Mouse (Mus musculus) heart, embryonic 16.5 days (tissue): ENCODE data around the gene Strn. TPM values are rescaled to one million over a fixed set of nuclear protein-coding genes. Genes with fewer than 3 reads are reported as not detected.

Experiments
- ATAC-seq: fragments of 200-750 bp; cut with Nextera tagmentation; replicated peaks from 2 replicates; pipeline ENCODE4 v1.8.0; 2017; ENCODE audit warnings: moderate number of reproducible peaks; ENCODE audit not compliant: insufficient read depth, low FRiP score; ENCODE audit errors: extremely low read depth
- H3K27ac ChIP-seq: fragments of 300-500 bp; sonication (generic); 2 replicates; pipeline ENCODE4 v1.5.1; 2014; ENCODE audit warnings: mild to moderate bottlenecking, low read length, control low read depth, moderate library complexity
- H3K27me3 ChIP-seq: fragments of 300-500 bp; sonication (generic); 2 replicates; pipeline ENCODE4 v1.6.1; 2014; ENCODE audit warnings: low read length, mixed read lengths; ENCODE audit not compliant: control insufficient read depth, insufficient read depth
- H3K36me3 ChIP-seq: fragments of 300-500 bp; sonication (generic); 2 replicates; pipeline ENCODE4 v1.6.1; 2014; ENCODE audit not compliant: control insufficient read depth, insufficient read depth
- H3K4me1 ChIP-seq: fragments of 300-500 bp; sonication (generic); 2 replicates; pipeline ENCODE4 v1.6.1; 2014; ENCODE audit warnings: low read length, mixed read lengths; ENCODE audit not compliant: control insufficient read depth, insufficient read depth
- H3K4me2 ChIP-seq: fragments of 300-500 bp; sonication (generic); 2 replicates; pipeline ENCODE4 v1.6.1; 2014; ENCODE audit warnings: low read depth, mild to moderate bottlenecking, control low read depth, low read length
- H3K4me3 ChIP-seq: fragments of 300-500 bp; sonication (generic); 2 replicates; pipeline ENCODE4 v1.5.1; 2014; ENCODE audit warnings: mild to moderate bottlenecking, control low read depth, low read length
- H3K9ac ChIP-seq: fragments of 300-500 bp; sonication (generic); 2 replicates; pipeline ENCODE4 v1.6.1; 2014; ENCODE audit warnings: low read length, control low read depth
- H3K9me3 ChIP-seq: fragments of 300-500 bp; sonication (generic); replicated peaks from 2 replicates; pipeline ENCODE4 v1.6.1; 2016; ENCODE audit warnings: low read length; ENCODE audit not compliant: control insufficient read depth
- WGBS: fragments of 180-500 bp; shearing (Covaris S2); extraction: QIAGEN DNeasy Blood & Tissue Kit; methylation state at CpG from one replicate; pipeline ENCODE4 v1.1.7; 2014; 5-methylcytosine and 5-hydroxymethylcytosine counted together
- polyA plus RNA-seq: library from polyadenylated mRNA; unstranded; fragments of >200 nt; fragmentation: Nextera tagmentation; extraction: Ambion mirVana; gene quantifications from 2 replicates; pipeline ENCODE4 v1.2.1, GENCODE M21; 2015

Strn gene
- 12.4 and 12.7 TPM in 2 replicates for polyA plus RNA-seq

DNA sequence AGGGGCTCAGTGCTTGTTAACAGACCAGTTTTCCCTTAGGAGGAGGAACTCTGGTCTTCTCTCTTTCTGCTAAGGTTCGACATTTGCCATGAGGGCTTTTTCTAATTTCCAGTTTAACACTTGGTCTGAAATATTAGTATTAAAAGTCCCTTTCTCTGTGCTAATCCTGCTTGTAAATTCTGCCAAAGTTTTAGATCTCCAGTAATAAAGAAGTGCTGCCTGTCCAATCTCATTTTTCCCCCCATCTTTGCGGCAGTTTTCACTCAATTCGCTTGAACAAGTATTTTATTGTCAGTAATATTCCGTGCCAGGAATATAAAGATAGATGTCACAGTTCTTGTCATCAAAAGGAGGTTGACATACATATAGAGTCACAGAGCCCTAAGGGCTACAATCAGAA is at the start of gene Strn:
TSS of gene Strn (minus strand) at position 101 of the 400 bp plus-strand sequence.
- peak within 1 kb of the TSS; percentile 99 for H3K9ac ChIP-seq
- ATAC-seq = no peak
- H3K4me2 ChIP-seq = peak within 1 kb of the TSS; percentile 90
- no peaks in the 10 kb centered on the region for H3K36me3 ChIP-seq
- peak within 1 kb of the TSS; percentile 99 for H3K4me3 ChIP-seq
- no peaks in the 10 kb centered on the region for H3K9me3 ChIP-seq
- peaks cover 24% of the 10 kb centered on the region for H3K4me1 ChIP-seq
- no peaks in the 10 kb centered on the region for H3K27me3 ChIP-seq
- WGBS = 38% methylated on average over 4 of the region's 4 CpGs
- H3K27ac ChIP-seq = peak within 1 kb of the TSS; percentile 98

DNA sequence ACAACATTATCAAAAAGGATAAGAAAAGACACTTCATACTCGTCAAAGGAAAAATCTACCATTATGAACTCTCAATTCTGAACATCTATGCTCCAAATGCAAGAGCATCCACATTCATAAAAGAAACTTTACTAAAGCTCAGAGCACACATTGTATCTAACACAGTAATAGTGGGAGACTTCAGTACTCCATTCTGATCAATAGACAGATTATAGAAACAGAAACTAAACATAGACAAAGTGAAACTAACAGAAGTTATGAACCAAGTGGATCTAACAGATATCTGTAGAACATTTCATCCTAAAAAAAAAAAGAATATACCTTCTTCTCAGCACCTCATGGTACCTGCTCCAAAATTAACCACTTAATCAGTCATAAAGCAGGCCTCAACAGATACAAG is 41.8 kb upstream of the Strn start:
- Histone ChIP-seq H3K27ac (no peak overlapping the region), H3K9ac (no peak overlapping the region), H3K9me3 (no peaks in the 10 kb centered on the region; the same call in 1 of the 2 replicates), H3K36me3 (peaks cover 12% of the 10 kb centered on the region; the same call in 1 of the 2 replicates), H3K4me3 (no peak overlapping the region), H3K4me2 (no peak overlapping the region), H3K4me1 (no peaks in the 10 kb centered on the region), H3K27me3 (no peaks in the 10 kb centered on the region)
- 83% methylated on average over 1 of the region's 1 CpGs for WGBS
- ATAC-seq = no peak

DNA sequence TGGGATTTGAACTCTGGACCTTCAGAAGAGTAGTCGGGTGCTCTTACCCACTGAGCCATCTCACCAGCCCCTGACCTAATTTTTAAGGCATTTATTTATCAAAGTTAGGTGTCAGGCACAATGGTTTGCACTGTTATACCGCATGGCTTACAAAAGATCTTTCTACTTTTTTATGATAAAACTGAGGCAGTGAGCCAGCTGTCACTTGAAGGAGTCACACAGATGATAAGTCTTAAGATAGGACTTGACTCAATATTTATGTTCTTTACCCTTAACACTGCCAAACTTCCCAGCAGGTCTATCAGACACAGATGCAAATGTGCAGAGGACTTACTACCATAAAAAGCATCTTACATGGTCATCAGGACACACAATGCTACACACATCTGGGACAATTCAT is 35.3 kb upstream of the Strn start:
- ATAC-seq = no peak
- no peaks in the 10 kb centered on the region for H3K36me3 ChIP-seq
- no peak overlapping the region for H3K27ac ChIP-seq
- H3K27me3 ChIP-seq = no peaks in the 10 kb centered on the region
- peaks cover 29% of the 10 kb centered on the region for H3K4me1 ChIP-seq
- no peaks in the 10 kb centered on the region for H3K9me3 ChIP-seq
- no peak overlapping the region for H3K9ac ChIP-seq
- WGBS = 63% methylated on average over 2 of the region's 2 CpGs
- no peak overlapping the region for H3K4me3 ChIP-seq
- H3K4me2 ChIP-seq = no peak overlapping the region

DNA sequence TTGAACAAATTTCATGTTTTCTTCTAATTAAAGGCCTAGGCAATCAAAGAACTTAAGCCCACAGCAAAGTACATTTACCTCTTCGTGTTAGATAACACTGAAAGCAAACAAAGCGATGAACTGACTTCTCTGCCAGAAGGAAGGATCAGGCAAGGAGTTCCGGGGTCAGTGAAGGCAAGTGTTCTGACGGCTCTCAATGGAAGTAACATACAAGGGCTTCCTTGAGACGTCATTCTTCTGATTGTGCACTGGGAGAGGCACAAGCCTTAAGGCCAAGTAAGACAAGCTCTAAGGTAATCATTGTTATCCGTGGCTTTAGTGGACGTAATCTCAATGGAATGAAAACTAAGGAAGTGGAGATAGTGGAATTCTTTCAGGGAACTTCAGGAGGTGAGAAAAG is 33.9 kb upstream of the Strn start:
- ATAC-seq = no peak
- peak overlapping the region; percentile 69 for H3K27ac ChIP-seq
- no peaks in the 10 kb centered on the region for H3K9me3 ChIP-seq
- H3K4me3 ChIP-seq = no peak overlapping the region
- no peak overlapping the region for H3K4me2 ChIP-seq
- no peaks in the 10 kb centered on the region for H3K27me3 ChIP-seq
- 36% methylated on average over 7 of the region's 7 CpGs for WGBS
- H3K4me1 ChIP-seq = peaks cover 32% of the 10 kb centered on the region
- H3K36me3 ChIP-seq = peaks cover 7% of the 10 kb centered on the region; the same call in 1 of the 2 replicates
- H3K9ac ChIP-seq = no peak overlapping the region

DNA sequence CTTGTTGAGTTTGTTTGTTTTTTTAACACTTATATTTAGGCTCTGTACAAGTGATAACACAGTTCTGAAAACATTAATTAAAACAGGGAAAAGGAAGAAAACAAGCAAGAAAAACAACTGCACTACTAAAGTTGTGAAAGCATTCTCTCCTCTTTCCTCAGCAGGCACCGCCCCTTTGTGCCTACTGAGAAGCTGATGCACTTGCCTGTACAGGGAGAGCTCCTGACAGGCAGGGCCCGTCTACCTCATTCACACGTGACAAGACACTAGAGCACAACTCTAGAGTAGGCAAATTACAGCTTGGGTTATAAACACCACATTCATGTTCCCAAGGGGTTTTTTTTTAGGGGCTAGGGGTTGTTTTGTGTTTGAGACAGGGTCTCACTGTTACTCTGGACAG is 32.3 kb upstream of the Strn start:
- peaks cover 18% of the 10 kb centered on the region; the same call in 1 of the 2 replicates for H3K36me3 ChIP-seq
- no peaks in the 10 kb centered on the region for H3K9me3 ChIP-seq
- H3K27ac ChIP-seq = peak overlapping the region; percentile 94
- peak; percentile 85 for ATAC-seq
- H3K4me3 ChIP-seq = no peak overlapping the region
- 40% methylated on average over 3 of the region's 3 CpGs for WGBS
- H3K27me3 ChIP-seq = no peaks in the 10 kb centered on the region
- H3K9ac ChIP-seq = peak overlapping the region; percentile 34; the same call in 1 of the 2 replicates
- peaks cover 35% of the 10 kb centered on the region for H3K4me1 ChIP-seq
- H3K4me2 ChIP-seq = no peak overlapping the region

DNA sequence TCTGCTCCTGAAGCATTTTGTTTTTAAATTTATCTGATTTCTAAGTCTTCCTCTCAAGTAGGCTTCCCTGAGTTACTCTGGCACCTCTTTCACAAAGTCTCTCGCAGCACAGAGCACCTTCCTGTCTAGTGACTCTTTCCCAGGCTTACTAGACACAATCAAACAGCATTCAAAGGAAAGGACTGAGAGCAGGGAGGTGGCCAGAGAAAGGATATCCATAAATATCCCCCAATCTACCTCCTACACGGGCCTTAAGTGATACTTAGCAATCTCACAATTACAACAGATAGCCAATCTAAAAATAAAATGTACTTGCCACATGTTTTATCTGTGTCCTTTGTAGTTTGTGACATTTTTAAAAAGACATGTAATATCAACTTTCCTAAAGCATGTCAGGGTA is 31.9 kb upstream of the Strn start:
- peaks cover 35% of the 10 kb centered on the region for H3K4me1 ChIP-seq
- H3K36me3 ChIP-seq = peaks cover 22% of the 10 kb centered on the region; the same call in 1 of the 2 replicates
- 19% methylated on average over 2 of the region's 2 CpGs for WGBS
- no peak overlapping the region for H3K4me3 ChIP-seq
- no peaks in the 10 kb centered on the region for H3K9me3 ChIP-seq
- peak overlapping the region; percentile 94 for H3K27ac ChIP-seq
- H3K27me3 ChIP-seq = no peaks in the 10 kb centered on the region
- peak; percentile 87 for ATAC-seq
- peak overlapping the region; percentile 40 for H3K4me2 ChIP-seq
- H3K9ac ChIP-seq = peak overlapping the region; percentile 50; the same call in 1 of the 2 replicates

DNA sequence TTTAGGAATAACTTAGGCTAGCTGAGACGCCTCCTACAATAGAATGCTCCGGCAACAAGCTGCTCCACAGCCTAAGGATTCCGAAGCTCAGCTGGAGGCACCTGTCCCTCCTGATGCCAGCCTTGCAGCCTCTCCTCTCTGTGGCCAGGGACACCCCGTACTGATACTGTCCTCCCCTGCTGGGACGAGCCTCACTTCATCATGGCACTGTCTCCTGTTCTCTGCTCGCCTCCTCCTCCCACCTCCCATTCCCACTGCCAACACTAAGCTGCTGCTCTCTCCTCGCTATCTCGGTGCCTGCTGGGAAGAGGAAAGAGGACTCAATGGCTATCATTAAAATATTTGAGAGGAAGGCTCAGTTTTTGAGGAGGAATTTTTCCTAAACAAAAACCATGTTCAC is 30.6 kb upstream of the Strn start:
- 54% methylated on average over 8 of the region's 8 CpGs for WGBS
- H3K27me3 ChIP-seq = no peaks in the 10 kb centered on the region
- H3K27ac ChIP-seq = peak overlapping the region; percentile 94
- H3K36me3 ChIP-seq = peaks cover 27% of the 10 kb centered on the region
- H3K4me2 ChIP-seq = peak overlapping the region; percentile 34
- H3K4me1 ChIP-seq = peaks cover 35% of the 10 kb centered on the region
- no peaks in the 10 kb centered on the region for H3K9me3 ChIP-seq
- peak overlapping the region; percentile 59 for H3K9ac ChIP-seq
- no peak for ATAC-seq
- no peak overlapping the region for H3K4me3 ChIP-seq

DNA sequence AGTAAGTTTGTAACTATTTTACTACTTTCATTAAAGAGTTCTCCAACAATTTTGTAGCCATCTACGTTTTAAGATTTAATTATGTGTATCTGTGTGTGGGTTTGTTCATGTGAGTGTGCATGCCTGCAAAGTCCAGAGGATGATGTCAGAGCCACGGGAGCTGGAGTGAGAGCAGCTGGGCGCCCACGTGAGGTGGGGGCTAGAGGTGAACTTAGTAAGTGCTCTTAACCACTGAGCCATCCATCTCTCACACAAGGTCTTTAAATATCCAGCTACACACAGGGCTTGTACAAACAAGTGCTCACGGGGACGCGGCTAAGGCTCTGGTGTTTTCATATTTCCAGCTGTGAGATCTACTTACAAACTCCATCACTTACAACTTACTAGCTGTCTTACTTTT is 29.1 kb upstream of the Strn start:
- H3K4me3 ChIP-seq = no peak overlapping the region
- H3K4me1 ChIP-seq = peaks cover 31% of the 10 kb centered on the region
- ATAC-seq = no peak
- no peaks in the 10 kb centered on the region for H3K27me3 ChIP-seq
- no peak overlapping the region for H3K4me2 ChIP-seq
- H3K27ac ChIP-seq = no peak overlapping the region
- peaks cover 36% of the 10 kb centered on the region for H3K36me3 ChIP-seq
- no peaks in the 10 kb centered on the region for H3K9me3 ChIP-seq
- H3K9ac ChIP-seq = no peak overlapping the region
- WGBS = 73% methylated on average over 7 of the region's 7 CpGs

DNA sequence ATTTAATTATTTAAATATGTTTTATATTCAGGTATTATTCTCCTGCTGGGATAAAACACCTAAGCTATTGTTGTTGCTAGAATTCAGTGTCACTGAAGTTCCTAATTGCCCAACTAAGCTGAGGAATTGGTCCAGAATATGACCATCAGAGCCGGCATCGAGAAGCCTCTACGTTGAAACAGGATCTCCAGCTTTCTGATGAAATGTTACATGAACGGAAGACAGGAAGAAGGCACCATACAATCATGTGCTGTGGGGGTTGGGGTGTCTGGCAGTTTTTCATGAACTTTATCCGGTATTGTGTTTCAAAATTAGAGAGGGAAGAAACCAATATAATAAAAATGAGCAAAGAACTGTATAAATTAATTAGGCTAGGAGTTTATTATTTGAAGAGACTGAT is 26.3 kb upstream of the Strn start:
- H3K4me3 ChIP-seq = no peak overlapping the region
- H3K4me1 ChIP-seq = peaks cover 13% of the 10 kb centered on the region
- H3K36me3 ChIP-seq = peaks cover 41% of the 10 kb centered on the region
- no peak overlapping the region for H3K9ac ChIP-seq
- WGBS = 84% methylated on average over 5 of the region's 5 CpGs
- ATAC-seq = no peak
- no peak overlapping the region for H3K27ac ChIP-seq
- no peaks in the 10 kb centered on the region for H3K9me3 ChIP-seq
- no peaks in the 10 kb centered on the region for H3K27me3 ChIP-seq
- no peak overlapping the region for H3K4me2 ChIP-seq
